Mouse (Mus musculus): ENCODE results near the gene Rbm20.

- TF ChIP-seq POLR2AphosphoS5 (IDR thresholded peaks at IDR 0.05; ENCODE audit: borderline replicate concordance, low read depth, low read length) (peak; percentile 96), CHD1 (IDR thresholded peaks at IDR 0.05; ENCODE audit: low read depth, low read length) (peak; percentile 88)
Measured at GRCm38 (mm10) chr19:53792976-53793897, 116.1 kb downstream of the Rbm20 start.

Data from MEL (cell line).